Mouse (Mus musculus): ENCODE measurements around the gene Slc25a21.

DNA sequence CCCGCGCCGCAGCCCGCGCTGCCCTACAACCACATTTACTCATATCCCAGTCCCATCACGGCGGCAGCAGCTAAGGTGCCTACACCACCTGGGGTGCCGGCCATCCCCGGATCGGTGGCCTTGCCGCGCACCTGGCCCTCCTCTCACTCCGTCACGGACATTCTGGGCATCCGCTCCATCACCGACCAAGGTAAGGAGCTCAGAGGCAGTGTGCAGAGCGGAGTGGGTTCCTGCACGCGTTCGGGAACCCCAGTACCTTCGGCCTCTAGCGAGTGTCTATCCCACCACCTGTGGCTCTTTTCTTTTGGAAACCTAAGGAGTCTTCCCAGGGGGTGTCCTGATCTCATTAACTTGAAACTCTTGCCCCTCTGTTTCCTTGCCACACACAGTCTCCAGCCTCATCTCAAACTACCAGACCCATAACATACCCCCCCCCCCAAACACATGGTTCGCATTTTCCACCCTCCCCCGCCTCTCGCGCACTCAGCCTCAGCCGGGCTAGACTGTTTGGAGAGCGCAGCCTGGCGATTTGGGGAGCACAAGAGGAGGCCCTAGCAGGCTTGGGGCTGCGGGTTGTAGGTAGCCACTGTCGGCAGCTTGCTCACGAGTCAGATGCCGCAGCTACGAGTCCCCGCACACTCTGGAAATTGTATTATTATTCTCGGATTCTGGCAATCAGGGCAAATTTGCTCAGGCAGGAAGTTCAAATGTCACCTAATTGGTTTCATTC, 500.1 kb downstream of the Slc25a21 start:
- no peak for TF ChIP-seq POLR2A (IDR thresholded peaks at IDR 0.05; ENCODE audit: low read depth, low read length)
- no peak for TF ChIP-seq CTCF (IDR thresholded peaks at IDR 0.05; ENCODE audit: extremely low read depth, insufficient read depth, insufficient read length, insufficient replicate concordance)

Measured in spleen, adult 2 months (tissue).